Mouse (Mus musculus) naive thymus-derived CD4-positive, alpha-beta T cell, adult 2 months (primary cell): Measurements from ENCODE around the gene Rora.
A peak's percentile ranks its signal among the peaks of the same experiment; 100 is the strongest.

Source experiments
- DNase-seq: peaks from one replicate; pipeline ENCODE4 v3.0.0-alpha.2; 2011; ENCODE audit warnings: low read depth

Rora gene

DNA sequence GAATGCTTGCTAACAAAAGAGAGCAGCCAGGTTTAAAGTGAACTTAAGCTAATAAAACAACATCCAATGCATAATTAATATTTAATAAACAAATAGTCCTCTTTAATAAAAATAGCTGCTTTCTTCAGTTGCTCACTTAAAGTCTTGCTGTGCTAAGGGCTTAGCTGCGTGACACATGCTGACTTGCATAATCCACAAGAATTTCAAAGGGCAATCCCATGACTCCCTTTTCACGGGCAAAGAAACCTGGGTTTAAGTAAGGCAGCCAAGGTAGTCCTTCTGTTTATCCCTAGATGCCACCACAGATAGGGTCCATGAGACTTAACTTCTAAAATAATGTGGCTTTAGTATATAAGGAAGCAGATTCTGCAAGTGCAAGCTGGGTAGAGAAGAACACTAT, 355.1 kb downstream of the Rora start:
- DNase-seq = no peak

GRCm38 (mm10) chr9:69010886-69011285, 357.3 kb downstream of the Rora start:
- DNase-seq = no peak

GRCm38 (mm10) chr9:69013186-69013715, 359.7 kb downstream of the Rora start:
- no peak for DNase-seq

DNA sequence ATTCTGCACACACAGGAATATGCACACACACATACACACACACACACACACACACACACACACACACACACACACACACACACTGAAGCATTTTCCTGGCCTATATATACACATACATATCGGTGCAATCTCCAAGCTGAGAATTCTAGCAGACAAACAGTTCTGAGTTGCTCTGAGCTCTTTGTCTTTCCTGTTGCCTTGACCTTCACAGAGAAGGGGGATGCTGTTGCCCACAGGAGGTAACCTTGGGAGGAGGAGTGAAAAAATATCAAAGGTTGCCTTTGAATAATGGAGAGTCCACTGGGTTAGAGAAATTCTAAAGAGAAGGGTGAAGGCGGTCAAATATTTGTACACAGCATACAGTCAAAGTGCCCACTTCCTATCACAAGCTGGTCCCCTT, 360.6 kb downstream of the Rora start:
- DNase-seq = no peak

- DNase-seq = no peak
These were observed 366.8 kb downstream of the Rora start for GRCm38 (mm10) chr9:69020381-69020780.

DNA sequence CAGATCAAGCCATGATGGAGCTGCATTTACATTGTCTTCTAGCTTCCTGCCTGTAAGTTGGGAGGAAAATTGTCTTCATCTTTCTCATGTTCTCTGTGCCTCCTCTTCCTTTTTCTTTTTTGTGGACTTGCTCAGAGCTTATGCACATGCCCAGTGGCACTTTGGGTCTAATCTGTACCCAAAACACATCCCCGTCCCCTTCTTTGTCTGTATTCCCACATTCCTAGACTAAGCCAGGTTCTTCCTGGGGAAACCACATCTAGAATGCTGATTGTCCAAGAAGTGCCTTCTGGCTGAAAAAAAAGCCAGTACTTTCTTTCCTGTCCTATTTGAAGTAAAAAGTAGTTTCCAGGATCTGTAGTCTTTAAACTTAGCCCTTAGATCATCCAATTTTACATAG, 367.9 kb downstream of the Rora start:
- DNase-seq = no peak

DNA sequence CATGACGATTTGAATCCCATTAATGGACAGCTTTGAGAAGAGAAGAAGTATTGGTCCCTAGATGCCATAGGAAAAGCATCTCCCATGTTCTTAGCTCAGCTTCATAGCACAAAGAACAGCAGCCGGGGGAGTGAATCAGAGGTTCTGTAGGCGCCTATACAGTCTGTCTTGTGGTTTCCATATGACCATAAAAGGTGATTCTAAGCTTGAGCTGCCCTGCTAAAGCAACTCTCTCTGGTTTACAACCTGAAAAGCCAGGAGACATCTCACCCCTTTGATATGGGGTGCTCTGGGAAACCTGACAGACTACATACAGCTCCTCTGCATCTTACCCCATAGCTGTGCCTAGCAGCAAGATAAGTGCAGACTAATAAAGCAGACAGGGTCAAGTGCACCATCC, 369.7 kb downstream of the Rora start:
- peak; percentile 60 for DNase-seq

GRCm38 (mm10) chr9:69028177-69028576, 374.6 kb downstream of the Rora start:
- DNase-seq = no peak

GRCm38 (mm10) chr9:69034301-69034871, 380.8 kb downstream of the Rora start:
- peak; percentile 88 for DNase-seq

- DNase-seq = no peak
These were observed 381.9 kb downstream of the Rora start for GRCm38 (mm10) chr9:69035456-69035855.

DNA sequence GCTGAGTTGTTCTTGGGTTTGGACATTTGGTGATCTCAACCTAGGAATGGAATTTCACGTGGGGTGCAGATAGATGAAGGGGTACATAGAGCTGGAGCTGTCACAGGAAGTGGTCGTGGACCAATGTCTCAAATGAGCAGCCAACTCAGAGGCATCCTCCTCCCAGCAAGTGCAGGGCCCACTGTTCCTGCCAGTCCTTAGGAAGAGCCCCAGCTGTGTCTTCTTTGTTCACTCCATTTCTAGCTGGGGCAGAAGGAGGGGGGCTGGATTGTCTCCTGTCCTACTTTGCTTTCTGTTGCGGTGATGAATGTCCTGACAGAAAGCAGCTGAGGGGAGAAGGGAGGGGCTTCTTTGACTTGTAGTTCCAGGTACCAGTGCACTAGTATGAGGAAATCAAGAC, 382.7 kb downstream of the Rora start:
- peak; percentile 41 for DNase-seq

DNA sequence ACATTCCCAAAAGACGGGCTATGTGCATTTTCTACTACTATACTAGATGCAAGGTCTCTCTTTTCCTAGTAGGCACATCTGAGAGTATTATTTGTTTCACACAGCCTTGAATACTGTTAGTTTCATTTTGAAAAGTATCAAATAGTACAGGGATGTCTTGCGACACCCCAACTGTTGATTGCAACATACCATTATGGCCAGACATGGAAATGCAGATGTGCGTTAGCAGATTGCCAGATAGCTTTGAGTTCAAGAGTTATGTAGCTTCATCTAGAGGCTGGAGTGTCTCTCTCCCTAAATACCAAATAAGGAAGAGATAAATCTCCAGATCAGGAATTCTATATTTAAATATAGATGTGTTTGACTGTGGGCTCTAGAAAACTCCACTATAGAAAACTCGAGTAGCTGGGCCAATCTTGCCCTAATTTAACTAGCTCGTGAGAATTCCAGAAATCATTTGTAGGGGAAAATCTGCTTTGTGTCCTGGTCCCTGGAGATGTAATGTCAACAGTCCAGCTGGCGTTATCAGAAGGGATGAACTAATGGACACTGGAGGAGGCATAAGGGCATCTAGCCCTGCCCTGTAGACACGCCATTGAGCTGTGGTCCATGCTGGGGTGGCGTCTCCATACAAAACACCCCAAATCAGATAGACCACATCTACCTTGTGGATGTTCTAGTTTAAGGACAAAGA, 390.5 kb downstream of the Rora start:
- no peak for DNase-seq

GRCm38 (mm10) chr9:69044614-69045133, 391.1 kb downstream of the Rora start:
- DNase-seq = no peak

DNA sequence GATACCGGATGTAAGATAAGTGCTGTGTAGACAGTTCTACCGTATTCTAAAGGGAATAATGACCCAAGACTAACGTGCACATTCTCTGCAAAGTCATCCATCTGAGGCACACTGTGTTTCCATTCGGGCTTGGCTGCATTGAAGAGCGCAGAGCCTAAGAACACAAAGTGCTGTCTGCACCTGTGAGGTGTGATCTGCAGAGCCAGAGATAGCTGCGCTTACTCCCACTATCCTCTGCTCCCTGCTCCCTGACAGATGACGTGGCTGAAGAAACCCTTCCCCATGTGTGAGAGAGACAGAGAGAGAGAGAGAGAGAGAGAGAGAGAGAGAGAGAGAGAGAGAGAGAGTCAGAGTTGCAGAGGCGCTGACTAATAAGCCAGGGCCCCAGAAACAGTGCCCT, 392.3 kb downstream of the Rora start:
- DNase-seq = no peak

DNA sequence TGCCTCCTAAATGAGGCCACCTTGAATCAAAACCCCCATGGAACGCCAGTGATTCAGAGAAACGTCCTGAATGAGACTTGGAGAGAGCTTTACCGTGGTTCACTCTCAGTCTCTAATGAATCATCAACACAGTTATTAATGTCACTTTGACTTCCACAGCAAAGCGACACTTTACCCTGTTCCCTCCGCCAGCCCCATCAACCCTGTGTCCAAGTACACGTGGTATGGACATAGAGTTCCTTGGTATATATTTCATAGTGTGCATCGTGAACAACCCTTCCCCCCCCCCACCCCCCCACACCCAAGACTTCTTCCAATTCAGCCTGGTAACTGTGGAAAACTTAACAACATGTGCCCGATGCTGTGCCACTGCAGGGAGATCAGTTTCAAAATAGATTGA, 397.3 kb downstream of the Rora start:
- no peak for DNase-seq

DNA sequence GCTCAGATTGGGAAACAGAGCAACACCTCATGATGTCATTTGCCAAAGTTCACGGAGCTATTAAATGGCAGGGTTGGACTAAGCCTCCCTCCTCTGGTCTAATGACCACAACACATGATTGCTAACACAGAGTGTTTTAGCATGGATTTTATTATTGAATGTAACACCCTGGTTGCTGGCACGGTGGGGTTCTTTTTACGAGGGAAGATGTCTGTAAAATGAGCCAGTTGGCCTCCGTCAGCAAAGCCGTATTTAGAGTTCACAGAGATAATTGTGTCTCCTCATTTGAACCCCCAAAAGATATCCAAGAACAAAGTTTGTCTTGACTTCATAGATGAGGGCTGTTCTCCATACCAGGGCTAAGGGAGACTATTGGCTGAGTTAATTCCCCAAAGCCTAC, 398.3 kb downstream of the Rora start:
- no peak for DNase-seq

- DNase-seq = no peak
These were observed 401.7 kb downstream of the Rora start for GRCm38 (mm10) chr9:69055302-69055701.

- DNase-seq = no peak
These were observed 417.7 kb downstream of the Rora start for GRCm38 (mm10) chr9:69071203-69071867.

- DNase-seq = peak; percentile 78
These were observed 419.7 kb downstream of the Rora start for GRCm38 (mm10) chr9:69073271-69073670.

- no peak for DNase-seq
These were observed 430.6 kb downstream of the Rora start for GRCm38 (mm10) chr9:69084086-69084719.

DNA sequence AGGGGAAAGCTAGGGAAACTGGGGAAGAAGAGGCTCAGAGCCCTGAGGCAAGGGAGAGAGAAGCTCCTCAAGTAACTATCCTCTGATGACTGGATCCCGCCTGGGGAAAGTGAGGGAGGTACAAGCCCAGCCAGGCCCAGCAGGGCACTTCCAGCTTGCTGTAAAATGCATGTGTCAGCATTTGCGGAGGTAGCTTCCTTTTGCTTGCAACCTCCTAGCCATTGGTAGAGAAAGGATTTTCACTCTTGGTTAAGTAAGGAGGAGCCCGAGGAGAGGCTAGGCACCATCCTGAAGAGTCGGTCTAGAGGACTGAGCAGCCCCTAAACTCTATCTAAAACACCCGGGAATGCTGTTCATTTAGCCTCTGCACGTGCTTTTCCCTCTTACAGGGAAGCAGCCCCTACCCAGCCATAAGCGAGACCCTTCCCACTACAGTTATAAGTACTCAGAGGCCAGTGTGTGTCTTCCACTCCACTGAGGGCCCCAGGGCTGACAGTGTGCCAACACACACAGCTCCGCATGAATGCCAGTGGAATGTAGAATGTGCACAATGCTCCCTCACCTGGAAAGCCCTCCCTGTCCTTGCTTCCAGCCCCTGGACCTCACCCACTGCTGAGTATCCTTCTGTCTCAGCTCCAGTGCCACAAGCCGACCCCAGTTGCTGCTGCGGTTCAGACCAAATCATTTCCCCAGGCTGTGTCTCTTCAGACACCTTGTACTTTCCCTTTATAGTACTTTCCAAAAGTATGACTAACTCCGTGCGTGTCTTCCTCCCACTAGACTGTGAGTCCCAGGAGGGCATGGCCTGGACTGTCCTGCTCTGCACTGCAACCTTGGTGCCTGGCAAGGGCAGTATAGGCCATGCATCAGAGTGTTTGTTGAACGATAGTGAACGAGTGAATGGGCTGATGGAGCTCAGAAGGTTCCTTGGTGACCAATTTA, 431.4 kb downstream of the Rora start:
- no peak for DNase-seq
